Mouse (Mus musculus) ovary, postnatal 36 days (tissue): Measurements from ENCODE around the gene Snrpg.

ENCODE experiments used
- DNase-seq: peaks from one replicate; pipeline ENCODE4 v3.0.0; 2022; ENCODE audit warnings: low spot score, mixed read lengths

The Snrpg gene

DNA sequence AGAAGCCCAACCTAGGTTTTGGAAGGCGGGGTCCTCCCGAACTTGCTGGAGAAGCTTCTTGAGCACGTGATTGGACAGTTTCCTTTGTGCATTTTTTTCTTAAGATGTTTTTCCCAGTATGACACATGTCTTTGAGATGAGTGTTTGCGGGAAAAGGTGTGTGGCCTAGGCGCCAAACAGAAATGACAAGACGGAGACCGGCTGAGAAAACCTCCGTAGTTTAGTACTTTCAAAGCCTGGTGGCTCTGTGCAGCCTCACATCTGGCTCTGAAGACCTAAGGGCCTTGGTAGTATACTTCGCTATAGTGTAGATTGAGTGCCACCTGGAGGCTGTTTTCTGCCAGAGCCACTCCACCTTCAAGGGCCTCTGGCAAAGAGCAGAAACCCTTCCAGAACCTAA, 29.9 kb downstream of the Snrpg start:
- DNase-seq = peak; percentile 67

DNA sequence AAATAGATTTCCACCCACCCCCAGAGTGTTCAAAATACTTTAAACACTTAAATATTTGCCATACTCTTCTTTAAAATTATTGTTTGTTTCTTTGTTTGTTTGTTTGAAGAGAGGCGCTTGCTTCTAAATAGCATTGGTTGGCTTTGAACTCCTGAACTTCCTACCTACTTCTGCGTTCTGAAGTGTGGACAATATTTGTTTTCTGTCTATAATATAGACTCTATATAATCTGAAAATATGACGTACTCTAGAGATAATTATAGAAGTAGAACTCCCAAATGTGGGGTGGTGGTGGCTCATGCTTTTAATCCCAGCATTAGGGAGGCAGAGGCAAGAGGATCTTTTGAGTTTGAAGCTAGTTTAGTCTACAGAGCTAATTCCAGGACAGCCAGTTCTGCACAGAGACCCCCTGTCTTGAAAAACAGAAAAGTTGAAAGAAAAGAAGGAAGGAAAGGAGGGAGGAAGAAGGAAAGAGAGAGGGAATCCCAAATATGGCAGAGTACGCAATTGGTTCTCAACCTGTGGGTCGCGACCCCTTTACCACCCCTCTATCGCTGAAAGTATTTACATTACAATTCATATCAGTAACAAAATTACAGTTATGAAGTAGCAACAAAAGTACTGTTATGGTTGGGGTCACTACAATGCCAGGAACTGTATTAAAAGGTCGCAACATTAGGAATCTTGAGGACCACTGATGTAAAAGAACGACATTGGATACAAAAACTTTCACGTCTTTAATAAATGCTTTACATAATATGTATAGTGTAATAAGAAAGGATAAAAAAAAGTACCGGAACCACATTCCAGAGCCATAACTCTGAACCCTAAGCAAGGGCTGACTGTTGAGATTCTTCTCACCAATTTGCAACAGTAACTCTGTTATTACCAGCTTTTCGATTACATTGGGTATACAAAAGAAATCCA, 31.8 kb downstream of the Snrpg start:
- no peak for DNase-seq

DNA sequence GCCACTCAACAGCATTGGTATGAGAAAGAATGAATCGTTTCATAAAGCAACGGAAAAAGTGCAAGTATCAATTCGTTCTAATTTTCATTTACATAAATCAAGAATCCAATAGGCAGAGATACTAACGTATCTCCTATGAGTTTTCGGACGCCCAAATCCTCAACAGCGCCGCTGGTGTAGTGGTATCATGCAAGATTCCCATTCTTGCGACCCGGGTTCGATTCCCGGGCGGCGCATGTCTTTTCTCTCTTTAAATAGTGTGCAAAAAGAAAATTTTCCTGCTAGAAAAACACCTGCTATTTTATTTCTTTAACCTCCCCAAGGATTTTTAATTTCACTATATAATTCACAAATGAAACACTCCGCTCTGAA, 32.6 kb downstream of the Snrpg start:
- DNase-seq = peak; percentile 82

GRCm38 (mm10) chr6:86404100-86404861, 33.2 kb downstream of the Snrpg start, which contains the start of gene Tia1:
Gene Tia1 (plus strand): TSS chr6:86404219.
- peak; percentile 97 for DNase-seq

- DNase-seq = no peak
Measured at GRCm38 (mm10) chr6:86404996-86405395, 33.9 kb downstream of the Snrpg start.

GRCm38 (mm10) chr6:86406306-86406705, 35.2 kb downstream of the Snrpg start:
- no peak for DNase-seq

DNA sequence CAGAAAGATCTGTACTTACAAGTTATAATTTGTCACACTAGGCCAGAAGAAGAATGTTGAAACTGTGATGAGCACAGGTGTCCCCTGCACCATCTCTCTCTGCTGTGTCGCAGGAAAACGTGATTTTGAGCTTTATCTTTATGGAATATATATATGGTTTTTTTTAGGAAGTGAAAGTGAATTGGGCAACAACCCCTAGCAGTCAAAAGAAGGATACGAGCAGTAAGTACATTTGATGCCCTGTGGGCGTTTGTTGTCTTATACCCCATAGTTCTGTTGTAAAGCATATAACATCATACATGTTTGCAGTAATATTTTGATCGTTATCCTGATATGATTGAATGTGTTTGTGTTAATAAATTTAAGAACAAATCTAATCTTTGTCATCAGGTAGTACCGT, 47.6 kb downstream of the Snrpg start:
- DNase-seq = no peak

GRCm38 (mm10) chr6:86419239-86419638, 48.1 kb downstream of the Snrpg start:
- no peak for DNase-seq

GRCm38 (mm10) chr6:86420491-86420890, 49.4 kb downstream of the Snrpg start:
- no peak for DNase-seq

GRCm38 (mm10) chr6:86426358-86426757, 55.3 kb downstream of the Snrpg start, which contains the start of gene Gm44790:
Gene Gm44790 (plus strand): TSS chr6:86426658.
- DNase-seq = no peak
